16 mouse cellular contexts compared by ENCODE assay signal in the genomic region with DNA sequence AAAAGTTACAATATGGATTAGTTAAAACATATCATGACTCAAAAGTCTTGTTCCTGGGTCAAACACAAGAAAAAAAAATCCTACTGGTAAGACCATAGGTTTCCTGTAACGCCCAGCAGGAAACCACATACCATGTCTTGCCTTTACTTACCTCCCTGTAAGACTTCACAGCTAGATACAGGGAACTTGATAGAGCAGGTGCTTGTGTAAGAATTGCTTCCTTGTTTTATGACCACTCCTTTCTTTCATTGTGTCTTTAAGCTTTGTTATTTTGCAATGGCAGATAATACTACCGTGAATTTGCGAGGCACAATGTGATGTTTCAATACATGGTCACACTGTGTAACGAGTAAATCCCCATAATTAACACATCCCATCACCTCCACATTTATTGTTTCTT.
"Had no signal": no experiment of that assay in that cellular context is flagged by ENCODE, and none has a peak within 500 bp of the region (broad histone marks: within the 10 kb centered on the region; RNA-seq: fewer than 3 reads in every experiment).

No protein-coding gene starts in this region.

- DNase-seq: liver, embryonic 13.5 days; liver, postnatal 0 days; lung, adult 2 months; lung, postnatal 14 days; lung, postnatal 4 days; midbrain, embryonic 14.5 days; retina, postnatal 1 day; right cerebral cortex, adult 18-20 months; right cerebral cortex, postnatal 25 days; right cerebral cortex, postnatal 4 days; spleen, adult 18-20 months; thymus, adult 18-20 months; thymus, postnatal 14 days; thymus, postnatal 4 days had no signal

- ATAC-seq: liver, postnatal 0 days; lung, postnatal 0 days; midbrain, embryonic 16.5 days had no signal
